Mouse (Mus musculus) spleen, adult 2 months (tissue): ENCODE results near the gene Rpl13a.
A peak's percentile ranks its signal among the peaks of the same experiment; 100 is the strongest.

Source experiments
- CTCF ChIP-seq: fragments of 200-500 bp; IDR thresholded peaks from 2 replicates; pipeline ENCODE4 v1.5.1; 2011; ENCODE audit warnings: mild to moderate bottlenecking, inconsistent platforms; ENCODE audit not compliant: insufficient read depth, insufficient read length, insufficient replicate concordance; ENCODE audit errors: extremely low read depth
- POLR2A ChIP-seq: fragments of 200-500 bp; IDR thresholded peaks from 2 replicates; pipeline ENCODE4 v1.6.1; 2011; ENCODE audit warnings: low read depth, low read length, inconsistent platforms

- peak; percentile 95 for TF ChIP-seq CTCF
- TF ChIP-seq POLR2A = no peak
Observed at GRCm38 (mm10) chr7:45161612-45162473, 33.3 kb upstream of the Rpl13a start.
